Mouse (Mus musculus) right cerebral cortex, postnatal 36 days (tissue): ENCODE measurements around the gene Fiz1.
"Not testable (repeated sequence)": the region's sequence is repeated elsewhere in the genome, so short reads cannot be mapped to it uniquely, and the experiment has no call there.

Experiments used
- DNase-seq, 2 experiments: peaks; one replicate each; pipeline ENCODE4 v3.0.0; 2022; ENCODE audit warnings: low spot score in 2 of 2, mixed read lengths in 1 of 2

The Fiz1 gene

GRCm38 (mm10) chr7:5037467-5037866 is 23.0 kb upstream of the Fiz1 start:
- DNase-seq = no peak

GRCm38 (mm10) chr7:5037026-5037425 is 22.5 kb upstream of the Fiz1 start:
- no peak for DNase-seq

- no peak for DNase-seq
These were observed 21.6 kb upstream of the Fiz1 start for GRCm38 (mm10) chr7:5036136-5036535.

GRCm38 (mm10) chr7:5035628-5036027 is 21.1 kb upstream of the Fiz1 start:
- DNase-seq = no peak

- DNase-seq = no peak
These were observed 19.3 kb upstream of the Fiz1 start, which contains the start of gene 4632433K11Rik for GRCm38 (mm10) chr7:5033818-5034217. TSS of gene 4632433K11Rik (plus strand) at chr7:5034118.

GRCm38 (mm10) chr7:5031496-5031895 is 17.0 kb upstream of the Fiz1 start:
- no peak for DNase-seq

- no peak for DNase-seq
These were observed 16.2 kb upstream of the Fiz1 start for GRCm38 (mm10) chr7:5030554-5031275.

- no peak for DNase-seq
These were observed 15.4 kb upstream of the Fiz1 start for GRCm38 (mm10) chr7:5029946-5030345.

- DNase-seq = no peak
These were observed 15.0 kb upstream of the Fiz1 start for GRCm38 (mm10) chr7:5029543-5029942.

- DNase-seq = no peak
These were observed 6.7 kb upstream of the Fiz1 start for GRCm38 (mm10) chr7:5021197-5021596.

GRCm38 (mm10) chr7:5020685-5021084 is 6.2 kb upstream of the Fiz1 start:
- DNase-seq = no peak

GRCm38 (mm10) chr7:5020000-5020681 is 5.6 kb upstream of the Fiz1 start, which contains the start of the genes Zfp865 and Ccdc106:
TSS of gene Zfp865 (plus strand) at chr7:5020376.
TSS of gene Ccdc106 (plus strand) at chr7:5020553.
- DNase-seq = peak; percentile 99 to 100

GRCm38 (mm10) chr7:5019576-5019975 is 5.1 kb upstream of the Fiz1 start:
- DNase-seq = not testable (repeated sequence)

GRCm38 (mm10) chr7:5017931-5018330 is 3.4 kb upstream of the Fiz1 start:
- no peak for DNase-seq

- DNase-seq = no peak
These were observed 2.9 kb upstream of the Fiz1 start for GRCm38 (mm10) chr7:5017352-5017751.

GRCm38 (mm10) chr7:5016920-5017319 is 2.4 kb upstream of the Fiz1 start:
- no peak for DNase-seq

GRCm38 (mm10) chr7:5016057-5016456 is 1.6 kb upstream of the Fiz1 start:
- DNase-seq = no peak

GRCm38 (mm10) chr7:5015118-5016001 is 863 bp upstream of the Fiz1 start, which contains the start of gene Gm44973:
TSS of gene Gm44973 (plus strand) at chr7:5015496.
- peak; percentile 87 to 89 for DNase-seq

- no peak for DNase-seq
These were observed 1.6 kb downstream of the Fiz1 start for GRCm38 (mm10) chr7:5012681-5013513.

- no peak for DNase-seq
These were observed 6.3 kb downstream of the Fiz1 start for GRCm38 (mm10) chr7:5008229-5008628.

GRCm38 (mm10) chr7:5002876-5003275 is 11.6 kb downstream of the Fiz1 start:
- not testable (repeated sequence) for DNase-seq
